Mouse (Mus musculus) embryonic facial prominence, embryonic 10.5 days (tissue): ENCODE measurements around the gene Cntf. TPM values are rescaled to one million over a fixed set of nuclear protein-coding genes. Genes with fewer than 3 reads are reported as not detected.

Experiments used
- DNase-seq: peaks from one replicate; pipeline ENCODE4 v3.0.0-alpha.2; 2017; ENCODE audit warnings: low spot score
- H3K27ac ChIP-seq: fragments of 300-500 bp; sonication (generic); replicated peaks from 2 replicates; pipeline ENCODE4 v1.5.1; 2016; ENCODE audit warnings: mild to moderate bottlenecking
- H3K27me3 ChIP-seq: fragments of 300-500 bp; sonication (generic); replicated peaks from 2 replicates; pipeline ENCODE4 v1.6.1; 2016; ENCODE audit warnings: low read depth, mild to moderate bottlenecking; ENCODE audit not compliant: poor library complexity, severe bottlenecking
- H3K36me3 ChIP-seq: fragments of 300-500 bp; sonication (generic); replicated peaks from 2 replicates; pipeline ENCODE4 v1.6.1; 2016; ENCODE audit warnings: mild to moderate bottlenecking, moderate library complexity
- H3K4me1 ChIP-seq: fragments of 300-500 bp; sonication (generic); 2 replicates; pipeline ENCODE4 v1.6.1; 2016
- H3K4me3 ChIP-seq: fragments of 300-500 bp; sonication (generic); 2 replicates; pipeline ENCODE4 v1.5.1; 2016; ENCODE audit warnings: mild to moderate bottlenecking, moderate library complexity
- H3K9me3 ChIP-seq: fragments of 300-500 bp; sonication (generic); 2 replicates; pipeline ENCODE4 v1.6.1; 2016; ENCODE audit warnings: mild to moderate bottlenecking
- WGBS: fragments of 180-500 bp; shearing (Covaris S2); methylation state at CpG from one replicate; pipeline ENCODE4 v1.1.7; 2016; 5-methylcytosine and 5-hydroxymethylcytosine counted together
- polyA plus RNA-seq: library from polyadenylated mRNA; unstranded; fragments of >200 nt; fragmentation: Nextera tagmentation; extraction: Ambion mirVana; gene quantifications from 2 replicates; pipeline ENCODE4 v1.2.1, GENCODE M21; 2016

The Cntf gene
- polyA plus RNA-seq, 1 experiment from 2014 or later = 1.7 TPM

GRCm38 (mm10) chr19:12795511-12796327 lies 30.3 kb upstream of the Cntf start, which contains the start of the genes Zfp91 and Lpxn:
TSS of gene Zfp91 (minus strand) at chr19:12796126.
TSS of gene Lpxn (plus strand) at chr19:12796193.
- Histone ChIP-seq H3K36me3 (no peaks in the 10 kb centered on the region), H3K4me1 (peaks cover 25% of the 10 kb centered on the region), H3K4me3 (peak within 1 kb of the TSS; percentile 89), H3K9me3 (no peaks in the 10 kb centered on the region), H3K27ac (peak within 1 kb of the TSS; percentile 99), H3K27me3 (no peaks in the 10 kb centered on the region)
- WGBS = under 1% methylated on average over 76 of the region's 76 CpGs
- peak; percentile 99 for DNase-seq

GRCm38 (mm10) chr19:12795110-12795509 lies 29.7 kb upstream of the Cntf start:
- Histone ChIP-seq H3K4me3 (peak overlapping the region; percentile 89), H3K36me3 (no peaks in the 10 kb centered on the region), H3K27ac (peak overlapping the region; percentile 99), H3K9me3 (no peaks in the 10 kb centered on the region), H3K4me1 (peaks cover 25% of the 10 kb centered on the region), H3K27me3 (no peaks in the 10 kb centered on the region)
- DNase-seq = no peak
- 2% methylated on average over 40 of the region's 63 CpGs for WGBS

- WGBS = 1% methylated on average over 39 of the region's 39 CpGs
- Histone ChIP-seq H3K9me3 (no peaks in the 10 kb centered on the region), H3K4me3 (peak overlapping the region; percentile 89), H3K27ac (peak overlapping the region; percentile 99), H3K27me3 (no peaks in the 10 kb centered on the region), H3K36me3 (peaks cover 2% of the 10 kb centered on the region; the same call in 1 of the 2 replicates), H3K4me1 (peaks cover 25% of the 10 kb centered on the region)
- peak; percentile 94 for DNase-seq
Observed at GRCm38 (mm10) chr19:12794056-12795044, 28.9 kb upstream of the Cntf start.

- H3K27me3 ChIP-seq = no peaks in the 10 kb centered on the region
- H3K4me1 ChIP-seq = peaks cover 20% of the 10 kb centered on the region
- peaks cover 19% of the 10 kb centered on the region for H3K36me3 ChIP-seq
- no peaks in the 10 kb centered on the region for H3K9me3 ChIP-seq
- H3K27ac ChIP-seq = no peak overlapping the region
- H3K4me3 ChIP-seq = no peak overlapping the region
- no peak for DNase-seq
Observed at GRCm38 (mm10) chr19:12792374-12792773, 26.9 kb upstream of the Cntf start.

- Histone ChIP-seq H3K9me3 (no peaks in the 10 kb centered on the region), H3K27me3 (no peaks in the 10 kb centered on the region), H3K4me3 (no peak overlapping the region), H3K27ac (no peak overlapping the region), H3K36me3 (peaks cover 29% of the 10 kb centered on the region), H3K4me1 (peaks cover 6% of the 10 kb centered on the region)
- WGBS = 94% methylated on average over 4 of the region's 4 CpGs
- DNase-seq = no peak
Observed at GRCm38 (mm10) chr19:12787721-12788120, 22.3 kb upstream of the Cntf start.

GRCm38 (mm10) chr19:12786803-12787395 lies 21.5 kb upstream of the Cntf start:
- H3K4me1 ChIP-seq = peaks cover 6% of the 10 kb centered on the region; the same call in 1 of the 2 replicates
- H3K9me3 ChIP-seq = no peaks in the 10 kb centered on the region
- H3K27ac ChIP-seq = no peak overlapping the region
- 93% methylated on average over 2 of the region's 2 CpGs for WGBS
- DNase-seq = no peak
- H3K27me3 ChIP-seq = no peaks in the 10 kb centered on the region
- no peak overlapping the region for H3K4me3 ChIP-seq
- H3K36me3 ChIP-seq = peaks cover 29% of the 10 kb centered on the region

GRCm38 (mm10) chr19:12780437-12780836 lies 15.0 kb upstream of the Cntf start:
- no peak overlapping the region for H3K4me3 ChIP-seq
- DNase-seq = no peak
- H3K27ac ChIP-seq = no peak overlapping the region
- H3K4me1 ChIP-seq = no peaks in the 10 kb centered on the region
- no peaks in the 10 kb centered on the region for H3K27me3 ChIP-seq
- peaks cover 36% of the 10 kb centered on the region for H3K36me3 ChIP-seq
- no peaks in the 10 kb centered on the region for H3K9me3 ChIP-seq

GRCm38 (mm10) chr19:12770888-12771287 lies 5.5 kb upstream of the Cntf start:
- no peak overlapping the region for H3K27ac ChIP-seq
- no peaks in the 10 kb centered on the region for H3K9me3 ChIP-seq
- H3K4me1 ChIP-seq = no peaks in the 10 kb centered on the region
- H3K36me3 ChIP-seq = peaks cover 90% of the 10 kb centered on the region
- DNase-seq = no peak
- WGBS = 95% methylated on average over 5 of the region's 5 CpGs
- H3K4me3 ChIP-seq = no peak overlapping the region
- no peaks in the 10 kb centered on the region for H3K27me3 ChIP-seq

- Histone ChIP-seq H3K27me3 (no peaks in the 10 kb centered on the region), H3K27ac (no peak overlapping the region), H3K9me3 (no peaks in the 10 kb centered on the region), H3K36me3 (peaks cover 59% of the 10 kb centered on the region), H3K4me1 (no peaks in the 10 kb centered on the region), H3K4me3 (no peak overlapping the region)
- 55% methylated on average over 2 of the region's 2 CpGs for WGBS
- DNase-seq = no peak
Observed at GRCm38 (mm10) chr19:12762212-12763130, 3.0 kb downstream of the Cntf start.

GRCm38 (mm10) chr19:12759656-12760055 lies 5.8 kb downstream of the Cntf start:
- Histone ChIP-seq H3K4me3 (no peak overlapping the region), H3K36me3 (peaks cover 33% of the 10 kb centered on the region), H3K4me1 (no peaks in the 10 kb centered on the region), H3K27me3 (no peaks in the 10 kb centered on the region), H3K9me3 (no peaks in the 10 kb centered on the region), H3K27ac (no peak overlapping the region)
- WGBS = 75% methylated on average over 2 of the region's 2 CpGs
- DNase-seq = no peak

GRCm38 (mm10) chr19:12758936-12759478 lies 6.4 kb downstream of the Cntf start:
- no peaks in the 10 kb centered on the region for H3K27me3 ChIP-seq
- WGBS = 93% methylated on average over 1 of the region's 1 CpGs
- H3K36me3 ChIP-seq = peaks cover 27% of the 10 kb centered on the region
- H3K9me3 ChIP-seq = no peaks in the 10 kb centered on the region
- no peaks in the 10 kb centered on the region for H3K4me1 ChIP-seq
- H3K27ac ChIP-seq = no peak overlapping the region
- H3K4me3 ChIP-seq = no peak overlapping the region
- DNase-seq = no peak
